ENCODE assay signal across 8 mouse cellular contexts in the genomic region with DNA sequence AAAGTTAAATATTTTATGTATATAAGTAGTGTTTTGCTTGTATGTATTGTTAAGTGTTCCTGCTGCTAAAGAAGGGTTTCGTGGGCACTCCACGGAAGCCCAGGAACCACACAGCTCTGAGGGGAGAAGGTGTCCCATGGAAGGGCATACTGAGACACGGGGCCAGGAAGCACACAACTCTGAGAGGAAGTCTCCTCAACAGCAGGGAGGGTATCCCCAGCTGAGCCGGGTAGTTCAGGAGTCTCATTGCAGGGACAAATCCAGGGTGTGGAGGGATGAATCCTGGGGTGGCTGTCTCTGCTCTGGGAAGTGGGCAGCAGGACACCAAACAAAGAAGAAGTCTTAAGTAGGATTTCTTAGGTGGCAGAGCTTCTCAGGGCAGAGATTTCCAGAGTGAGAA. TPM values are rescaled to one million over a fixed set of nuclear protein-coding genes. Genes with fewer than 3 reads are reported as not detected.
DNase-seq lines count a peak whose midpoint lies in the region; ATAC-seq and TF ChIP-seq lines count a peak whose summit lies in the region.

No protein-coding gene starts in this region.

- H3K27me3 ChIP-seq in hindbrain, embryonic 15.5 days = no peaks in the 10 kb centered on the region
- no peaks in the 10 kb centered on the region for H3K27me3 ChIP-seq in midbrain, postnatal 0 days (ENCODE audit: insufficient read depth, low read length)

- TF ChIP-seq CTCF in lung, adult 2 months (IDR thresholded peaks at IDR 0.05; ENCODE audit: insufficient read depth, low read length) = no peak
- TF ChIP-seq CTCF in midbrain, postnatal 0 days (IDR thresholded peaks at IDR 0.05) = no peak

- peaks cover 13% of the 10 kb centered on the region for H3K4me1 ChIP-seq in lung, adult 2 months (ENCODE audit: control insufficient read depth, insufficient read depth, low read length)
- peaks cover 31% of the 10 kb centered on the region for H3K4me1 ChIP-seq in hindbrain, embryonic 15.5 days (replicated peaks)
- peaks cover 9% of the 10 kb centered on the region for H3K4me1 ChIP-seq in midbrain, postnatal 0 days (ENCODE audit: insufficient read depth, low read length)

- no peaks in the 10 kb centered on the region for H3K9me3 ChIP-seq in hindbrain, embryonic 15.5 days
- no peaks in the 10 kb centered on the region for H3K9me3 ChIP-seq in midbrain, postnatal 0 days (ENCODE audit: low read length)

- peak overlapping the region; percentile 86 for H3K9ac ChIP-seq in hindbrain, embryonic 15.5 days
- H3K9ac ChIP-seq in midbrain, postnatal 0 days (replicated peaks; ENCODE audit: low read length, poor library complexity, severe bottlenecking) = peak overlapping the region; percentile 95

- peak overlapping the region; percentile 74 for H3K4me3 ChIP-seq in lung, adult 2 months (replicated peaks; ENCODE audit: extremely low read depth, low read depth, low read length)
- peak overlapping the region; percentile 73 for H3K4me3 ChIP-seq in hindbrain, embryonic 15.5 days
- H3K4me3 ChIP-seq in midbrain, postnatal 0 days (ENCODE audit: low read depth, low read length) = peak overlapping the region; percentile 89

- TF ChIP-seq POLR2A in lung, adult 2 months (IDR thresholded peaks at IDR 0.05; ENCODE audit: borderline replicate concordance, extremely low read depth, low read depth, low read length) = no peak

- under 1% methylated on average over 4 of the region's 4 CpGs for WGBS in lung, adult 2 months
- WGBS in hindbrain, embryonic 15.5 days = 14% methylated on average over 4 of the region's 4 CpGs
- 9% methylated on average over 4 of the region's 4 CpGs for WGBS in midbrain, postnatal 0 days

- no peak for ATAC-seq in hindbrain, embryonic 15.5 days (ENCODE audit: low FRiP score, low read depth)
- ATAC-seq in midbrain, postnatal 0 days (ENCODE audit: low FRiP score) = no peak

- H3K4me2 ChIP-seq in hindbrain, embryonic 15.5 days = peak overlapping the region; percentile 94
- peak overlapping the region; percentile 91 for H3K4me2 ChIP-seq in midbrain, postnatal 0 days (ENCODE audit: low read depth, low read length, poor library complexity, severe bottlenecking)

- no peak overlapping the region; the same call in 1 of the 2 replicates for H3K27ac ChIP-seq in hindbrain, embryonic 15.5 days (replicated peaks)
- peak overlapping the region; percentile 85; the same call in 1 of the 2 replicates for H3K27ac ChIP-seq in midbrain, postnatal 0 days (ENCODE audit: low read depth, low read length)

- no peak for DNase-seq in lung, adult 2 months
- no peak for DNase-seq in lung, postnatal 10 days
- DNase-seq in embryo, embryonic 11 days = peak; percentile 5
- DNase-seq in midbrain, postnatal 0 days (ENCODE audit: low spot score) = no peak
- DNase-seq in retina, embryonic 14.5 days (ENCODE audit: low spot score) = no peak
- no peak for DNase-seq in retina, postnatal 1 day
- DNase-seq in gastrocnemius, adult 18-20 months (ENCODE audit: low spot score) = no peak

- no peaks in the 10 kb centered on the region for H3K36me3 ChIP-seq in hindbrain, embryonic 15.5 days
- no peaks in the 10 kb centered on the region; the same call in 1 of the 2 replicates for H3K36me3 ChIP-seq in midbrain, postnatal 0 days (ENCODE audit: insufficient read depth, low read length)

RNA-seq across cellular contexts. Expression of gene Dynlrb1, which starts 0.9 kb away (rescaled TPM):
- 171 and 226 TPM in 2 replicates for polyA plus RNA-seq in lung, adult 2 months (2012; rRNA removed)
- polyA plus RNA-seq in hindbrain, embryonic 15.5 days (2015; fragmentation: Nextera tagmentation; extraction: Ambion mirVana) = 750 and 762 TPM in 2 replicates
- total RNA-seq in midbrain, postnatal 0 days (2014; rRNA removed) = 293 and 374 TPM in 2 replicates
- polyA plus RNA-seq in midbrain, postnatal 0 days (2015; fragmentation: Nextera tagmentation; extraction: Ambion mirVana) = 776 and 856 TPM in 2 replicates
- total RNA-seq in gastrocnemius, adult 18-20 months (2021) = 100 to 1,000 TPM; 112 to 120 TPM

RNA-seq across cellular contexts. Expression of gene Map1lc3a, which starts 38.8 kb away (rescaled TPM):
- polyA plus RNA-seq in lung, adult 2 months (2012; rRNA removed) = 359 and 502 TPM in 2 replicates
- 631 and 685 TPM in 2 replicates for polyA plus RNA-seq in hindbrain, embryonic 15.5 days (2015; fragmentation: Nextera tagmentation; extraction: Ambion mirVana)
- 560 and 573 TPM in 2 replicates for total RNA-seq in midbrain, postnatal 0 days (2014; rRNA removed)
- polyA plus RNA-seq in midbrain, postnatal 0 days (2015; fragmentation: Nextera tagmentation; extraction: Ambion mirVana) = 839 and 943 TPM in 2 replicates
- 100 to 1,000 TPM; 233 to 274 TPM for total RNA-seq in gastrocnemius, adult 18-20 months (2021)
